Mouse (Mus musculus) left cerebral cortex, postnatal 25 days (tissue): Measurements from ENCODE around the gene Draxin. TPM values are rescaled to one million over a fixed set of nuclear protein-coding genes. Genes with fewer than 3 reads are reported as not detected.
"Not testable (repeated sequence)": the region's sequence is repeated elsewhere in the genome, so short reads cannot be mapped to it uniquely, and the experiment has no call there.

Experiments
- DNase-seq, 2 experiments: peaks; one replicate each; pipeline ENCODE4 v3.0.0; 2022; ENCODE audit warnings: low spot score in 2 of 2, mixed read lengths in 1 of 2
- intact Hi-C: fragments of 180-260 bp; cut with DNase I; formaldehyde crosslinking; loops from one replicate; pipeline ENCODE4 v1.15.1; 2025
- total RNA-seq, 2 experiments: library from RNA; stranded (reverse); gene quantifications; 2 replicates each; pipeline ENCODE4 v1.2.3; 2021

Draxin gene
- total RNA-seq, 2 experiments from 2014 or later = 0.28 to 0.37 TPM

DNA sequence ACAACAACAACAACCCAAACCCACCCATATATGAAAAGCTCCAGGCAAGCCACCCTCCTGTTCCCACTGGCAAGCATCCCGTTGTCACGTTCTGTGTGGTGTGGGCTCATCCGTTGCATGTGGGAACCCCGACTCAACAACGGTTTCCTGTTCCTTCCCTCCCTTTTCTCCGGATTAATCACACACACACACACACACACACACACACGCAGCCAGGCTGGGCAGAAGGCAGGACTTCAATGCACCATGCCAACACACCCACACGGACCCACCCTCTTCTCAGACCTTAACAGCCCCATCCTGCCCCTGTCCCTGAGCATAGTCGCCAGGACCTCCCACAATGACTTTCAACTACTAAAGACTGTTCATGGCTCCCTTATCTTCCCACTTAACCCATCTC, 9.9 kb downstream of the Draxin start:
- intact Hi-C loops = loop anchor here (5.0 kb wide), 1 partner anchor 307 kb away; no protein-coding TSS in a partner anchor
- DNase-seq = no peak

DNA sequence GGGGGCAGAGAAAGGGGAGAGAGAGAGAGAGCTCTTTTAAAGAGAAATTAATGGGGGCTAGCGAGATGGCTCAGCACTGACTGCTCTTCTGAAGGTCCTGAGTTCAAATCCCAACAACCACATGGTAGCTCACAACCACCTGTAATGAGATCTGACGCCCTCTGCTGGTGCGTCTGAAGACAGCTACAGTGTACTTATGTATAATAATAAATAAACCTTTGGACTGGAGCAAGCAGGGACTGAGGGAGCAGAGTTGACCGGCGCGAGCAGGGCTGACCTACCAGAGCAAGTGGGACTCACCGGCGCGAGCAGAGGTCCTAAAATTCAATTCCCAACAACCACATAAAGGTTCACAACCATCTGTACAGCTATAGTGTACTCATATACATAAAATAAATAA, 10.9 kb downstream of the Draxin start:
- intact Hi-C loops = not testable (repeated sequence)

DNA sequence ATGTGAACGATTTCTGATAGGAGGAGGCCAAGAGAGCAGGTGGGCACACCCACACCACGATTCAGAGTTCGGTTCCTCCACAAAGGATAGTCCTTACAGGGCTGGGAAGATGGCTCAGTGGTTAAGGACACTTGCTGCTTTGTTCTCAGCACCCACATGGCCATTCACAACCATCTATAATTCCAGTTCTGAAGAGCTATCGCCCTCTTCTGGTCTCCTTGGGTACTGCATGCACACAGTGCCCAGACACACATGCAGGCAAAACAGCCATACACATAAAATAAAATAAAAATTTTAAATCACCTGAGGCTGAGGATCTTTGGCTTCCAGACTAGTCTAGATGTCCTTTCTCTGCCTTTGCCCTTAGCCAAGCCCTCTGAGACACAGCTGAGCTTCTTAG, 13.1 kb downstream of the Draxin start:
- intact Hi-C loops = no loop called here
- DNase-seq = no peak

More for the DNA sequence above, 10.9 kb downstream of the Draxin start:
- not testable (repeated sequence) for DNase-seq

DNA sequence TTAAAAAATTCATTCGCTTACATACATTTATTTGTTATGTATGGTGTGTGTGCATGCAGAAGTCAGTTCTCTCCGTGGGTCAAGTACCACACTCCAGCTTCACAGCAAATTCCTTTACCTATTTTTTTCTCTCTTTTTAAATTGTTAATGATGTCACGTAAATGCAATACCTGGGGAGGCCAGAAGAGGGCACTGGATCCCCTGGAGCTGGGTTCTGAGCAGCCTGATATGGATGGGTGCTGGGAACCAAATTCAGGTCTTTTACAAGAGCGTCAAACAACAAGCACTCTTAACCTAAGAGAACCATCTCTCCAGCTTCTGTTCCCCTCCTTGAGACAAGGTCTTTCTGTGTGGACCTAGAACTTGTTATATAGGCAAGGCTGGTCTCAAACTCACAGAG, 13.8 kb downstream of the Draxin start:
- no peak for DNase-seq
- intact Hi-C loops = no loop called here

- no peak for DNase-seq
- intact Hi-C loops = no loop called here
Measured at GRCm38 (mm10) chr4:148115467-148115866, 15.0 kb downstream of the Draxin start.

DNA sequence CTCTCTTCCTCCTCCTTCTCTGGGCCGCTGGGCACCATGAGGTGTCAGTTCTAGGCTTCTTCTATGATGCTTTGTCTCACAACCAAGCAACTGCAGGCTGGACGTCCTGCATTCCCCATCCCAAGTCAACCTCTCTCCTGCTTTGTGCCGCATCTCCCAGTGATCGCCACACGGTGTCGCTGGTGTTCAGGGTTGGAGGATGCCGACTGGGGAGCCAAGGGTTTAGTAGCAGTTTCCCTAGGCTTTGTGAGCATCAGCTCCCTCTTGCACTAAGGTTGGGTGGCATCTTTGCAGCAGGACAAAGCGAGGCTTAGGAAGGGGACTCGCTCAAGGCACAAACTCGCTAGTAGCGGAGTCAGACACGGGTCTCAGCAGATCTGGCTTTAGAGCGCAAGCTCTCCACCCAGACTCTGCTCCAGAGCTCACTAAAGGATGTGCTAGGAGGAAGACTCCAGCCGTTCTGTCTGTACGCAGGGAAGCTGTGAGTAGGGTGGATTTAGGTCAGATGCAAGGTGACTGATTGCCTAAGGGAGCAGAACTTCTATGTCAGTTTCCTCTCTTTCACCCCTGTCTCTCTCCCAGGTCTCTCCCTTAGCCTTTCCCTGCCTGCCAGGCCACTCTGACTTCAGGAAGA, 15.6 kb downstream of the Draxin start:
- peak; percentile 78 to 84 for DNase-seq
- intact Hi-C loops = loop anchor here (1.0 kb wide), 1 partner anchor 49 kb away; no protein-coding TSS in a partner anchor

- DNase-seq = no peak
Measured at GRCm38 (mm10) chr4:148112519-148112918, 18.0 kb downstream of the Draxin start.

DNA sequence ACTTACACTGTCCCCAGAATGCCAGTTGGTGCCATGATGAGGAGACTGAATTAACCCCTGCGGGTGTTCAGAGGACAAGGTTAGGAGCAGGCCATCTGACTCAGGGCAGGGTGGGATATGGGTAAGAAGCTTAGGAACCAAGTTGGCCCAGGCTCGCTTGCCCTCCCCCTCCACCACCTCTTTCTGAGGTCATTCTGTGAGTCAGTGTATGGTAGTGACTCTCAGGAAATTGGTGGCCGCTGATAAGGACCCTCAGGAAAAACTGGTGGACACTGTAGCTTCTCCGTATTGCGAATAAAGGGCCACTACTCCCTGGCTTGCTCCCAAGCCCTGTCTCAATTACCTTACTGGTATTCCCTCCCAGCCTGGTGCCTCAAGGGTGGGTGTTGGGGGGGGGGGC, 21.3 kb downstream of the Draxin start:
- no peak for DNase-seq
- intact Hi-C loops = no loop called here

More at GRCm38 (mm10) chr4:148112519-148112918, 18.0 kb downstream of the Draxin start:
- intact Hi-C loops = no loop called here

DNA sequence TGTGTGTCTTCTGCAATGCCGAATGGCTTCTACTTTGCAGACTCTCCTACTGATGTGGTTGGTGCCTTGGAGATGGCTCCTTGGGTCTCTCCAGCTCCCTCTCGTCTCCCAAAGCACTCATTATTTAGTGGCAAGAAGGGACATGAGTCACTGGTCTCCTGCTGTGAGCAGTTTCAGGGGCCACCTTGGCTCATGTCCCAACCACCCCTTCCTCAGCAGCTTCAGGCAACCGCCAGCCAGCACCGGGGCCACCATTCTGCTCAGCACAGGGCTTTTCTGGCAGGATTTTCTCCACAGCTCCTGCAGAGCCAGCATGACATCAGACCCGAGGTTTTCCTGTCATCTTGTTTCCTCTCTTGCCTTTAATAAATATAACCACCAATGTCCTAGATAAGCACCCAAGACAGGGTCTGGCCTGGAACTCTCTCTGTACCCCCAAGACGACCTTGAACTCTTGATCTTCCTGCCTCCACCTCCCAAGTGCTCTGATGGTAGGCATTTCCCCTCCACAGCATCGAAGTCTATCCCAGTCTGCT, 21.9 kb downstream of the Draxin start:
- intact Hi-C loops = no loop called here
- DNase-seq = no peak

DNA sequence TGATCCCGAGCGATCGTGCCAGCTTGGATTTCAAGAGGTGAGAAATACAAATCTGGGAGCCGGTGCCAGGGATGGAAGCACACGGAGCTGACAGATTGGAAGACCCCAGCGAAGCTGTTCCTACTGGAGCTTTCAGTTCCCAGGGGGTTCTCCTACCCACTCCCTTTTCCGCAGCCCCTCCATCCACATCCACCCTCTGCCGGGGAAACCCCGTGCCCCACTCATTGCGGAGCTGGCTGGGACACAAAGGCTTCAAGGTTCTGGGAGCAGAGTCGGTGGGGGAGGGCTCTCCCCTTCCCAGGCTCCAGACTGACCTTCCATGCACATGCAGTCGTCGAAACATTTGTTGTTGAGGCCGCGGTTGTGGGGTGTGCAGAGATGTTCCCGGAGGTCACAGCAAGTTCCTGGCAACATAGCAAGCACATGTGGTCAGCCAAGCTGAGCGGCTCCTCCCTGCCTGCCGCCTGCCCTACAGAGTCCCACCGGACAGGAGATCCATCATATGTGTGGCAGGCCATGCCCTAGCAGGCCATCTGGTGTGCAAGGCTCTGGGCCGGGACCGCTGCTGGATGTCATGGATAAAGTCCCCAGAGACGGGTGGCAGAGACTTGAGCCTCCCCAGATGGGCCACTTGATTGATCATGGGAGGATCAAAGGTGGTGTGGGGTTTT, 22.7 kb downstream of the Draxin start:
- intact Hi-C loops = no loop called here
- no peak for DNase-seq

GRCm38 (mm10) chr4:148104146-148104545, 26.4 kb downstream of the Draxin start:
- intact Hi-C loops = no loop called here
- no peak for DNase-seq

- DNase-seq = peak; percentile 68 to 80
- intact Hi-C loops = no loop called here
Measured at GRCm38 (mm10) chr4:148101801-148102527, 28.5 kb downstream of the Draxin start.

DNA sequence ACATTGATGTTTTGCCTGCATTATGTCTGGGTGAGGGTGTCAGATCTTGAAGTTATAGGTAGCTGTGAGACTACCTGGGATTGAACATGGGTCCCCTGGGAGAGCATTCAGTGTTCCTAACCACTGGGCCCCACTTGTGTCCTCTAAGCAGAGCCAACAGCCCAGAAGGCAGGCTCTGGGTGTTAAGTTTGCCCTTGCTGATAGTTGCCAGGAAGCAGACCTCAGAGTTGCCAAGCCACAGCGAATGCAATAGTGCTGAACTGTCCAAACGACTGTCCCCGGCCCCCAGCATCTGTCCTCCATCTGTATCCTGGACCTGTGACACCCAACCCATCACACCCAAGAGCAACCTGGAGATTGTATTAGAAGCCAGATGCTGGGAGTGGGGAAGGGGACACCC, 31.8 kb downstream of the Draxin start:
- intact Hi-C loops = no loop called here
- no peak for DNase-seq

DNA sequence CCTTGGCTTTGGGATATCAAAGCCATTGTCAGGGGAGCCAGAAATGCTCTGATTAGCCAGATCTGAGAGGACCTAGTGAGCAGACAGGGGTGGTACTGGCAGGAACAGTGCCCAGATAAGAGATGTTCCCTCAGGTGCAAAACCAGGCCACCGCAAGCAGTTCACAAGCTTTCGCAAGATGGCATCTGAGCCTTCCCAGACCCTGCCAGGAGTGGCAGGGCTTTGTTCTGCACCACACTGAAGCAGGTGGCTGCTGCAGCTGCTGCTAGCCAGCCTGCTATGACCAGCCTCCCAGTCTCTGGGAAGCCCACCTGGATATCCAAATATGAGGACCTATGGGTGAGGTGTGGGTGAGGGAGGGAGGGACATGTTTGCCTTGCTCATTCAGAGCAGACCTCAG, 32.6 kb downstream of the Draxin start:
- DNase-seq = no peak
- intact Hi-C loops = no loop called here

DNA sequence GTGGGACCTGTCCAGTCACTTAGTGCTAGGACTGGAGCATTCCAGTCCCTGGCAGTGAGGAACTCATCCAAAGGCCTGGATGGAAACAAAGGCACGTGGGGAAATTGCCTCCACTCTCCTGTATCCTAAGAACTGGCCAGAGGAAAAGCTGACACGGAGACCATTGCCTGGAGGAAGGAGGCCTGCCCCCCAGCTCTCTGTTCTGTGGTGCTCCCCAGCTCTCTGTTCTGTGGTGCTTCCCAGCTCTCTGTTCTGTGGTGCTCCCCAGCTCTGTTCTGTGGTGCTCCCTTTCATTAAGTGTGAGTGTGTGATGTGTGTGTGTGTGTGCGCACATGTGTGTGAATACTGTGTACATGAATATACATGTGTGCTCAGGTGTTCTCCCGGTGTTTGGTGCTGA, 35.4 kb downstream of the Draxin start:
- intact Hi-C loops = no loop called here
- DNase-seq = no peak

- intact Hi-C loops = no loop called here
- no peak for DNase-seq
Measured at GRCm38 (mm10) chr4:148094161-148094560, 36.3 kb downstream of the Draxin start.

GRCm38 (mm10) chr4:148092551-148093271, 37.8 kb downstream of the Draxin start:
- no peak for DNase-seq

DNA sequence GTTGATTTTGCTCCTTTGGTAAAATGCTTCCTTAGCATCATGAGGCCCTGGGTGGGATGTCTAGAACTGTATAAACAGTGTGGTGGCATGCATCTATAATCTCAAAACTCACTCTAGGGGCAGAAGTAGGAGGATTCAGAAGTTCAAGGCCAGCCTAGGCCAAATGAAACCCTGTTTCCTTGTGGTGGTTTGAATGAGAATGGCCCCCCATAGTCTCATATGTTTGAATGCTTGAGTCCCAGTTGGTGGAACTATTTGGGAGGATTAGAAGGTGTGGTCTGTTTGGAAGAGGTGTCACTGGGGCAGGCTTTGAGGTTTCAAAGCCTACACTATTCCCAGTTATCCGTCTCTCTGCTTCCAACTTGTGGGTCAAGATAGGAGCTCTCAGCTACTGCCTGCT, 39.3 kb downstream of the Draxin start:
- DNase-seq = no peak
- intact Hi-C loops = no loop called here

More at GRCm38 (mm10) chr4:148092551-148093271, 37.8 kb downstream of the Draxin start:
- intact Hi-C loops = no loop called here

DNA sequence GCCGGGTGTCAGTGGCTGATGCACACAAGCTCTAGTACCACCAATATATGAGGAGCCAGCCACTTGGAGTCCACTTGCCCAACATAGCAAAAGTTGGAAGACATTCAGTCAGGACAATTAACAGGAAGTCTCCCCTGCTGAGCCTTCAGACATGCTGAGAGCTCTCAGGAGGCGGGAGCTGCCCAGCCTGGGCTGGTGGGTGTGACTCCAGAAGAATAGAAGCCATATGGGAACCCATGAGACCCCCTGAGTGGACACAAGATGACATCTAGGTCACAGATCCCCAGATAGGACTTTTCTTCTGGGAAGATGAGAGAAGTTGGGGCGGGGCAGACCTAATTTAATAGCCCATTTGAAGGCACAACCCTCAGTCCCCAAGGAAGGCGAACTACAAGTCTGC, 41.3 kb downstream of the Draxin start:
- intact Hi-C loops = no loop called here

More for the DNA sequence above, 41.3 kb downstream of the Draxin start:
- no peak for DNase-seq
